ENCODE assay signal across 25 mouse cellular contexts in the genomic region with DNA sequence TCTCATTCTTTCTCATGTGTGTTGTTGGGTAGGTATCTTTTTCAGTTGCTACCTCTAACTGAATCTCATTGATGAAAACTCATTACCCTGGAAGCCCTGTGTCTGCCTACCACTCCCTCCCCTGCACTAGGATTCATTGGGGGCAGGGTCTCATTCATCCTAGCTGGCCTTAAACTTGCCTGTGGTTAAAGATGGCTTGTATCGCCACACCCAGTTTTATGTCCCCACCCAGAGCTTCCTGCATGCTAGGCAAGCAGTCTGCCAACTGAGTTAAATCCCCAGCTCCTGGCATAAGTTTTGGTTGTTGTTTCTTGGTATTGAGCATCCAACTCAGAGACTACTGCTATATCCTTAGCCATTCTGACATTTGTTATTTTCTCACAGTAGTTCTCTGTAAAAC. TPM values are rescaled to one million over a fixed set of nuclear protein-coding genes. Genes with fewer than 3 reads are reported as not detected.
DNase-seq lines count a peak whose midpoint lies in the region; ATAC-seq and TF ChIP-seq lines count a peak whose summit lies in the region.
"Had no signal": no experiment of that assay in that cellular context is flagged by ENCODE, and none has a peak within 500 bp of the region (broad histone marks: within the 10 kb centered on the region; RNA-seq: fewer than 3 reads in every experiment).

No protein-coding gene starts in this region.

- H3K9me3 ChIP-seq in liver, postnatal 0 days (ENCODE audit: low read length): no peaks in the 10 kb centered on the region
- H3K9me3 ChIP-seq: embryonic facial prominence, embryonic 10.5 days; embryonic facial prominence, embryonic 13.5 days; forebrain, embryonic 12.5 days; forebrain, embryonic 15.5 days; hindbrain, embryonic 13.5 days had no signal

- H3K4me1 ChIP-seq in liver, postnatal 0 days (ENCODE audit: insufficient read depth): no peaks in the 10 kb centered on the region
- H3K4me1 ChIP-seq: embryonic facial prominence, embryonic 10.5 days; embryonic facial prominence, embryonic 13.5 days; forebrain, embryonic 12.5 days; forebrain, embryonic 15.5 days; hindbrain, embryonic 13.5 days had no signal

- H3K4me3 ChIP-seq in liver, postnatal 0 days (ENCODE audit: low read depth, low read length): no peak overlapping the region
- H3K4me3 ChIP-seq in layer of hippocampus, adult 2 months: no peak overlapping the region
- H3K4me3 ChIP-seq: embryonic facial prominence, embryonic 10.5 days; embryonic facial prominence, embryonic 13.5 days; erythroblast, embryonic 14.5 days; forebrain, embryonic 12.5 days; forebrain, embryonic 15.5 days; hindbrain, embryonic 13.5 days had no signal

- H3K4me2 ChIP-seq in liver, postnatal 0 days (ENCODE audit: low read depth, low read length): no peak overlapping the region
- H3K4me2 ChIP-seq: embryonic facial prominence, embryonic 13.5 days; forebrain, embryonic 12.5 days; forebrain, embryonic 15.5 days; heart, embryonic 11.5 days; hindbrain, embryonic 13.5 days had no signal

- WGBS in liver, postnatal 0 days (ENCODE audit: insufficient replicate concordance): 48% methylated on average over 1 of the region's 1 CpGs

- TF ChIP-seq CTCF in liver, postnatal 0 days (IDR thresholded peaks at IDR 0.05; ENCODE audit: low read depth): no peak
- no peak for TF ChIP-seq CTCF in layer of hippocampus, adult 2 months (conservative IDR thresholded peaks at IDR 0.05)

- TF ChIP-seq EP300 in liver, postnatal 0 days (IDR thresholded peaks at IDR 0.05; ENCODE audit: low read depth): no peak

- ATAC-seq in liver, postnatal 0 days: no peak
- ATAC-seq in activated CD4-positive, CD25-positive, alpha-beta regulatory T cell, adult 4 months: peak; percentile 19
- ATAC-seq in megakaryocyte, adult 5-6 weeks (ENCODE audit: poor library complexity, severe bottlenecking): 0 out of 2 replicates have a peak, but pooled peaks have one; percentile 35
- ATAC-seq: forebrain, embryonic 15.5 days; hindbrain, embryonic 16.5 days; inflammation-experienced regulatory T-cells, adult 6 months had no signal

- DNase-seq in liver: peak; percentile 7
- no peak for DNase-seq in liver, postnatal 0 days
- DNase-seq in naive thymus-derived CD4-positive, alpha-beta T cell, adult 2 months (ENCODE audit: low read depth): peak; percentile 28
- DNase-seq in lung, postnatal 36 days: no peak
- no peak for DNase-seq in layer of hippocampus, adult 2 months (ENCODE audit: low spot score in 2 of 2)
- DNase-seq in left cerebral cortex, adult 8-10 months (ENCODE audit: low spot score in 2 of 2): no peak
- DNase-seq: adrenal gland, postnatal 10 days; adrenal gland, postnatal 36 days; cerebellum, adult 11 months; cerebellum, adult 2 months; cerebellum, adult 9-11 months; cerebellum, postnatal 25 days; embryo, embryonic 11 days; gastrocnemius, postnatal 25 days had no signal

- H3K27me3 ChIP-seq in liver, postnatal 0 days (ENCODE audit: insufficient read depth, low read length): no peaks in the 10 kb centered on the region
- H3K27me3 ChIP-seq: embryonic facial prominence, embryonic 13.5 days; forebrain, embryonic 12.5 days; forebrain, embryonic 15.5 days; hindbrain, embryonic 13.5 days had no signal

- H3K36me3 ChIP-seq in liver, postnatal 0 days (replicated peaks; ENCODE audit: insufficient read depth, low read length): peaks cover 18% of the 10 kb centered on the region

- H3K9ac ChIP-seq in liver, postnatal 0 days (replicated peaks): no peak overlapping the region
- H3K9ac ChIP-seq: embryonic facial prominence, embryonic 13.5 days; forebrain, embryonic 12.5 days; forebrain, embryonic 15.5 days; hindbrain, embryonic 13.5 days had no signal

- H3K27ac ChIP-seq in liver, postnatal 0 days (ENCODE audit: low read depth): no peak overlapping the region
- no peak overlapping the region for H3K27ac ChIP-seq in layer of hippocampus, adult 2 months
- H3K27ac ChIP-seq: embryonic facial prominence, embryonic 10.5 days; embryonic facial prominence, embryonic 13.5 days; forebrain, embryonic 12.5 days; forebrain, embryonic 15.5 days; hindbrain, embryonic 13.5 days had no signal

RNA-seq across cellular contexts. Expression of gene Spast, which starts 24.8 kb away (rescaled TPM):
- polyA plus RNA-seq in liver, postnatal 0 days (2015; fragmentation: Nextera tagmentation; extraction: Ambion mirVana): 5.8 and 5.9 TPM in 2 replicates
- polyA plus RNA-seq in activated CD4-positive, CD25-positive, alpha-beta regulatory T cell, adult 4 months (2017; shearing (Covaris generic)): 10 to 100 TPM in 1 of 2 experiments, 1 to 10 TPM in 1; 8.9 to 10.1 TPM
- total RNA-seq in megakaryocyte, adult 5-6 weeks (2015): 24.2 and 26.0 TPM in 2 replicates
- 38.2 and 39.7 TPM in 2 replicates for total RNA-seq in megakaryocyte, adult 5-6 weeks (2017)
- total RNA-seq in layer of hippocampus, adult 2 months (2021): 10 to 100 TPM; 50.0 to 50.5 TPM
- 10 to 100 TPM; 41.9 to 49.5 (median 45.9) TPM for total RNA-seq in left cerebral cortex, adult 8-10 months (2022)

RNA-seq across cellular contexts. Expression of gene Slc30a6, which starts 31.8 kb away (rescaled TPM):
- 16.5 and 16.9 TPM in 2 replicates for polyA plus RNA-seq in liver, postnatal 0 days (2015; fragmentation: Nextera tagmentation; extraction: Ambion mirVana)
- polyA plus RNA-seq in activated CD4-positive, CD25-positive, alpha-beta regulatory T cell, adult 4 months (2017; shearing (Covaris generic)): 10 to 100 TPM; 28.4 to 35.8 TPM
- 14.1 and 15.9 TPM in 2 replicates for total RNA-seq in megakaryocyte, adult 5-6 weeks (2015)
- 7.8 and 12.2 TPM in 2 replicates for total RNA-seq in megakaryocyte, adult 5-6 weeks (2017)
- 10 to 100 TPM; 17.4 to 17.7 TPM for total RNA-seq in layer of hippocampus, adult 2 months (2021)
- 10 to 100 TPM; 13.7 to 17.6 (median 15.2) TPM for total RNA-seq in left cerebral cortex, adult 8-10 months (2022)

RNA-seq across cellular contexts. Expression of gene Dpy30, which starts 39.8 kb away (rescaled TPM):
- polyA plus RNA-seq in liver, postnatal 0 days (2015; fragmentation: Nextera tagmentation; extraction: Ambion mirVana): 95.1 and 96.3 TPM in 2 replicates
- polyA plus RNA-seq in activated CD4-positive, CD25-positive, alpha-beta regulatory T cell, adult 4 months (2017; shearing (Covaris generic)): 100 to 1,000 TPM; 144 to 156 TPM
- 112 and 124 TPM in 2 replicates for total RNA-seq in megakaryocyte, adult 5-6 weeks (2015)
- 69.1 and 84.8 TPM in 2 replicates for total RNA-seq in megakaryocyte, adult 5-6 weeks (2017)
- total RNA-seq in layer of hippocampus, adult 2 months (2021): 10 to 100 TPM; 49.0 to 53.1 TPM
- total RNA-seq in left cerebral cortex, adult 8-10 months (2022): 10 to 100 TPM; 46.1 to 50.2 (median 48.4) TPM

Comparison
In these comparisons a context has a peak if more than half of its experiments do, and no peak if none do; other contexts are left out.
1. DNase-seq: peak in liver (single experiment) and naive thymus-derived CD4-positive, alpha-beta T cell, adult 2 months (single experiment); none in liver, postnatal 0 days (single experiment), lung, postnatal 36 days (single experiment), layer of hippocampus, adult 2 months (0 of 2) and left cerebral cortex, adult 8-10 months (0 of 2).